Mouse (Mus musculus) kidney, postnatal 0 days (tissue): ENCODE data around the gene Actr6. TPM values are rescaled to one million over a fixed set of nuclear protein-coding genes. Genes with fewer than 3 reads are reported as not detected.
A peak's percentile ranks its signal among the peaks of the same experiment; 100 is the strongest.

ENCODE experiments used
- ATAC-seq: fragments of 200-750 bp; cut with Nextera tagmentation; replicated peaks from 2 replicates; pipeline ENCODE4 v1.8.0; 2017; ENCODE audit warnings: low read depth, moderate number of reproducible peaks, moderate TSS enrichment, moderate library complexity; ENCODE audit not compliant: low FRiP score
- DNase-seq: peaks from one replicate; pipeline ENCODE4 v3.0.0-alpha.2; 2016; ENCODE audit warnings: low spot score
- H3K27ac ChIP-seq: fragments of 300-500 bp; sonication (generic); 2 replicates; pipeline ENCODE4 v1.5.1; 2014; ENCODE audit warnings: mild to moderate bottlenecking
- H3K27me3 ChIP-seq: fragments of 300-500 bp; sonication (generic); 2 replicates; pipeline ENCODE4 v1.6.1; 2014; ENCODE audit warnings: low read length, mixed read lengths; ENCODE audit not compliant: insufficient read depth
- H3K36me3 ChIP-seq: fragments of 300-500 bp; sonication (generic); 2 replicates; pipeline ENCODE4 v1.6.1; 2014; ENCODE audit warnings: low read length, mixed read lengths; ENCODE audit not compliant: insufficient read depth
- H3K4me1 ChIP-seq: fragments of 300-500 bp; sonication (generic); replicated peaks from 2 replicates; pipeline ENCODE4 v1.6.1; 2014; ENCODE audit warnings: antibody characterized with exemption, low read length, mixed read lengths; ENCODE audit not compliant: insufficient read depth
- H3K4me2 ChIP-seq: fragments of 300-500 bp; sonication (generic); 2 replicates; pipeline ENCODE4 v1.6.1; 2014; ENCODE audit warnings: mild to moderate bottlenecking, low read length, moderate library complexity, mixed read lengths
- H3K4me3 ChIP-seq: fragments of 300-500 bp; sonication (generic); replicated peaks from 2 replicates; pipeline ENCODE4 v1.5.1; 2014; ENCODE audit warnings: low read depth, low read length
- H3K9ac ChIP-seq: fragments of 300-500 bp; sonication (generic); 2 replicates; pipeline ENCODE4 v1.6.1; 2014; ENCODE audit warnings: low read depth, low read length
- H3K9me3 ChIP-seq: fragments of 300-500 bp; sonication (generic); replicated peaks from 2 replicates; pipeline ENCODE4 v1.6.1; 2016; ENCODE audit warnings: low read length, inconsistent platforms, mixed read lengths
- CTCF ChIP-seq: IDR thresholded peaks from 2 replicates; pipeline ENCODE4 v1.5.1; 2016; ENCODE audit warnings: antibody characterized with exemption, low read depth, mild to moderate bottlenecking, moderate library complexity
- WGBS: fragments of 180-500 bp; shearing (Covaris S2); extraction: QIAGEN DNeasy Blood & Tissue Kit; methylation state at CpG from one replicate; pipeline ENCODE4 v1.1.7; 2014; 5-methylcytosine and 5-hydroxymethylcytosine counted together
- polyA plus RNA-seq: library from polyadenylated mRNA; unstranded; fragments of >200 nt; fragmentation: Nextera tagmentation; extraction: Ambion mirVana; gene quantifications from 2 replicates; pipeline ENCODE4 v1.2.1, GENCODE M21; 2015

Actr6 gene
- polyA plus RNA-seq, 1 experiment from 2014 or later = 40.7 TPM

DNA sequence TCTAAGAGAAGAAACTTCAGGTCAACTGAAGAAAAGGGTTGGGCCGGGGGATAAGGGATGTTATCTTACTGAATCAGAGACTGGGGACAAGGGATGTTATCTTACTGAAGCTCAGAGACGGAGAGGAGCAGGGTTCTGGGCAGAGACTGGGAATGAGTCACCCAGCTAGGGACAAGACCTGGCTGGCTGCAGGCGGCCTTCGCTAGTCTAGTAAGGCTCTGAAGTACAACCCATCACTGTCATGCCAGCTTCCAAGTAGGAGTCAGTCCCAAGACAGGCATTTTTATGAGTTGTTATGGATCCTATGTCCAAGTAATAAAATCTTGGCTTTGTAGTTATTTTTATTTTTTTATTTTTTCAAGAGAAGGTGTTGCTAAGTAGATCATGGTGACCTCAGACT is 11.2 kb upstream of the Actr6 start:
- no peak for ATAC-seq
- Histone ChIP-seq H3K27ac (no peak overlapping the region), H3K9ac (no peak overlapping the region), H3K4me1 (0 out of 2 replicates have a peak, but pooled peaks cover 5% of the 10 kb centered on the region), H3K4me3 (no peak overlapping the region), H3K36me3 (no peaks in the 10 kb centered on the region), H3K9me3 (no peaks in the 10 kb centered on the region), H3K4me2 (no peak overlapping the region), H3K27me3 (no peaks in the 10 kb centered on the region)
- WGBS = 82% methylated on average over 4 of the region's 4 CpGs
- no peak for DNase-seq
- no peak for TF ChIP-seq CTCF

DNA sequence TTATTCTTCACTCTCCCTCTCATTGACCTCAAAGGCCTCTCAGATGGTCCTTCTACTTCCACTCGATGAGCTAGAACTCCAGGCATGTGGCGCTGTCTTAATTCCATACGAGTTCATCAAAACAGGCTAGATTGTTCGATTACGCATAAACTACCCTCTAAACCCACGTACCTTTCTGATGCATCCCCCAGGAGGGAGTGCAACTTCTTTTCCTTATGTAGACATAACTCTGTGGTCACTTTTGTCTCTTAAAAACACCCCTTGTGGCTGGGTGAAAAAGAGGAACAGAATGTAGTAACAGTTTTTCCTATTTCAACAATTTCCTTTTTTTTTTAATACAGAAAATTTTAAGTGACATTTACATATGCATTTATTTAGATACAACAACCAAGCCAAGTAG is 8.9 kb upstream of the Actr6 start:
- Histone ChIP-seq H3K9ac (no peak overlapping the region), H3K27ac (no peak overlapping the region), H3K4me2 (no peak overlapping the region), H3K4me3 (no peak overlapping the region), H3K4me1 (no peaks in the 10 kb centered on the region), H3K36me3 (no peaks in the 10 kb centered on the region), H3K9me3 (no peaks in the 10 kb centered on the region), H3K27me3 (no peaks in the 10 kb centered on the region)
- ATAC-seq (no peak), DNase-seq (no peak)
- 83% methylated on average over 6 of the region's 6 CpGs for WGBS
- TF ChIP-seq CTCF = no peak

DNA sequence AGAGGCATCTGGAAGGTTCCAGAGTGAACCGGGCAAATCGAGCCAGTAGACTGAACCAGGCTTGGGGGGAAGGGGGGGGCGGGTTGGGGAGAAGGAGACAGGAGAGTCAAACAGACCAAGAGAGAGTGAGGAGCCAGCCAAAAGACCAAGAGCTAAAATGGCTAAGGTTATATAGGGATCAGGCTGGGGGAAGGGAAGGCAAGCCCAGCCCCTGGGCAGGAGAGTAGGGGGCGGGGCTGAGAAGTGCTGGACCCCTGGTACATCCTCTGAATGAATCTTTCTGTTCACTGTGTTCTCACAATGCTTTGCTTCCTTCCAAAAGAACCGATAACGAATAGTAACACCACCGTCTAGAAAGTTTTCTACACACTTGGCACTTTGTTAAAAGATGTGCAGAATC is 7.6 kb upstream of the Actr6 start:
- no peak for TF ChIP-seq CTCF
- no peaks in the 10 kb centered on the region for H3K36me3 ChIP-seq
- WGBS = 68% methylated on average over 7 of the region's 7 CpGs
- no peak overlapping the region for H3K9ac ChIP-seq
- no peak for DNase-seq
- H3K27ac ChIP-seq = no peak overlapping the region
- no peaks in the 10 kb centered on the region for H3K4me1 ChIP-seq
- H3K4me3 ChIP-seq = no peak overlapping the region
- no peaks in the 10 kb centered on the region for H3K9me3 ChIP-seq
- no peak for ATAC-seq
- no peaks in the 10 kb centered on the region for H3K27me3 ChIP-seq
- no peak overlapping the region for H3K4me2 ChIP-seq

DNA sequence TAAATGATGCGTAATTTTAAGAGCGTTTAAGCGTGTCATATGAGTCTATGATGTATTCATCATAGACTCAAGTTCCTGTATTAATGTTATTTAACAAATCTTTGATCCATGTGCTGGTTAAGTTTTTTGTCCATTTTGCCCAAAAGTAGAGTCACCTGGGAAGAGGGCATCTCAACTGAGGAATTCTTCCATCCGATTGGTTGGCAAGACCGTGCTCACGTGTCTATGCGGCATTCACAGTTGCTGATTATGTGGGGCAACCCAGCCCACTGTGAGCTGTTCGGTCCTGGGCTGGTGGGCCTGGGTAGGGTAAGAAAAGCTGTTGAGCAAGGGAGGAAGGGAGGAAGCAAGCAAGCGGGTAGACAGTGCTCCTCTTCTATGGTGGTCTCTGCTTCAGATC is 6.3 kb upstream of the Actr6 start:
- Histone ChIP-seq H3K4me2 (no peak overlapping the region), H3K27me3 (no peaks in the 10 kb centered on the region), H3K27ac (no peak overlapping the region), H3K4me3 (no peak overlapping the region), H3K9ac (no peak overlapping the region), H3K4me1 (no peaks in the 10 kb centered on the region), H3K36me3 (no peaks in the 10 kb centered on the region), H3K9me3 (no peaks in the 10 kb centered on the region)
- ATAC-seq = no peak
- no peak for DNase-seq
- no peak for TF ChIP-seq CTCF
- 97% methylated on average over 9 of the region's 9 CpGs for whole genome bisulfite sequencing

DNA sequence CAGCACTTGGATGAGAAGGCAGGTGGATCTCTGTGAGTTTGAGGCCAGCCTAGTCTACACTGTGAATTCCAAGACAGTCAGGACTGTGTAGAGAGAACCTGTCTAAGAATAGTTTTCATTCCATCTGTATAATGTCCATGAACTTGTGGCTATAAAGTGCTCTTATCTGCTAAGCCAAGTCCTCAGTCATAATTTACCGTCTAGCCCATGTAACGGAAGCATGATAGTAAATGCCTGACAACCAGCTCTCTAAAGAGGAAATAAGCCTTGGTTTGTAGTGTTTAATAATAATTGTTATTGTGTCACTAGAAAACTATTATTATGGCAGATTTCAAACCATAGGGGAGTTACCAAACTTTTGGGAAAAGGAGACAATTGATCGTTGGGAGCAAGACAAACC is 5.8 kb upstream of the Actr6 start:
- Histone ChIP-seq H3K27me3 (no peaks in the 10 kb centered on the region), H3K4me3 (no peak overlapping the region), H3K9me3 (no peaks in the 10 kb centered on the region), H3K27ac (no peak overlapping the region), H3K4me1 (no peaks in the 10 kb centered on the region), H3K36me3 (no peaks in the 10 kb centered on the region), H3K4me2 (no peak overlapping the region), H3K9ac (no peak overlapping the region)
- WGBS = 81% methylated on average over 3 of the region's 3 CpGs
- DNase-seq (no peak), ATAC-seq (no peak)
- TF ChIP-seq CTCF = no peak

DNA sequence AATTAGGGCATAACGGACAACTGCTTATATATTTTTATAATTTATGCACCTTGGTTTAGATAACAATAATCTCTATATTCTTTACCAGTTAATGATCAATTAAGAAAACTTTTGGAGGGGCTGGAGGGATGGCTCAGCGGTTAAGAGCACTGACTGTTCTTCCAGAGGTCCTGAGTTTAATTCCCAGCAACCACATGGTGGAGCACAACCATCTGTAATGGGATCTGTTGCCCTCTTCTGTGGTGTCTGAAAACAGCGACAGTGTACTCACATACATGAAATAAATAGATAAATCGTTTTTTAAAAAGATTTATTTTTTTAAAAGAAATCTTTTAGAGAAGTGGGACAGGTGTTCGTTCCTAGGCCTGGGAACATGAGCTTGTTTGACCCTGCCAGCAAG is 5.0 kb upstream of the Actr6 start:
- H3K36me3 ChIP-seq = no peaks in the 10 kb centered on the region
- H3K9me3 ChIP-seq = no peaks in the 10 kb centered on the region
- 35% methylated on average over 5 of the region's 5 CpGs for WGBS
- peak; percentile 45 for TF ChIP-seq CTCF
- DNase-seq (no peak), ATAC-seq (no peak)
- no peaks in the 10 kb centered on the region for H3K4me1 ChIP-seq
- H3K4me3 ChIP-seq = no peak overlapping the region
- H3K4me2 ChIP-seq = no peak overlapping the region
- H3K9ac ChIP-seq = no peak overlapping the region
- H3K27ac ChIP-seq = no peak overlapping the region
- H3K27me3 ChIP-seq = no peaks in the 10 kb centered on the region

DNA sequence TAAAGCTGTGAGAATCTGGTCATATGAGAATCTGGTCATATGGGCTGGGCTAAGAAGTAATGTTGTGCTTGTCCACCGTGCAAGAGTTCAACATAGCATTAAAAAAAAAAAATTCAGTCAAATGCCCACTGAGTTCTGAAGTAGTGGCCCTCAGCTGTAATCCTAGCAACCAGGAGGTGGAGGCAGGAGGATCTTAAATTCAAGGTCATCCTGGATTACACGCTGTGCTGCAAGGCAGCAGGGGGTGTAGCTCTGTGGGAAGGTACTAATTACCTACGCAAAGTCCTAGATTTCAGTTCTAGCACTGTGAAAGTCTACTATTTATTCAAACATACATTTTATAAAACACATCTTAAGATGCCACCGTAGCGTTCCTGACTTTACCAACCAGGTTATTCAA is 754 bp downstream of the Actr6 start:
- Histone ChIP-seq H3K4me3 (peak overlapping the region; percentile 78), H3K4me2 (peak overlapping the region; percentile 80), H3K36me3 (peaks cover 5% of the 10 kb centered on the region; the same call in 1 of the 2 replicates), H3K9me3 (no peaks in the 10 kb centered on the region), H3K4me1 (no peaks in the 10 kb centered on the region), H3K27ac (no peak overlapping the region), H3K27me3 (no peaks in the 10 kb centered on the region), H3K9ac (peak overlapping the region; percentile 58)
- no peak for ATAC-seq
- DNase-seq = no peak
- 11% methylated on average over 5 of the region's 5 CpGs for WGBS
- no peak; the same call in 1 of the 2 replicates for TF ChIP-seq CTCF
